Mouse (Mus musculus): Measurements from ENCODE around the gene Slc38a9.

Slc38a9 gene

DNA sequence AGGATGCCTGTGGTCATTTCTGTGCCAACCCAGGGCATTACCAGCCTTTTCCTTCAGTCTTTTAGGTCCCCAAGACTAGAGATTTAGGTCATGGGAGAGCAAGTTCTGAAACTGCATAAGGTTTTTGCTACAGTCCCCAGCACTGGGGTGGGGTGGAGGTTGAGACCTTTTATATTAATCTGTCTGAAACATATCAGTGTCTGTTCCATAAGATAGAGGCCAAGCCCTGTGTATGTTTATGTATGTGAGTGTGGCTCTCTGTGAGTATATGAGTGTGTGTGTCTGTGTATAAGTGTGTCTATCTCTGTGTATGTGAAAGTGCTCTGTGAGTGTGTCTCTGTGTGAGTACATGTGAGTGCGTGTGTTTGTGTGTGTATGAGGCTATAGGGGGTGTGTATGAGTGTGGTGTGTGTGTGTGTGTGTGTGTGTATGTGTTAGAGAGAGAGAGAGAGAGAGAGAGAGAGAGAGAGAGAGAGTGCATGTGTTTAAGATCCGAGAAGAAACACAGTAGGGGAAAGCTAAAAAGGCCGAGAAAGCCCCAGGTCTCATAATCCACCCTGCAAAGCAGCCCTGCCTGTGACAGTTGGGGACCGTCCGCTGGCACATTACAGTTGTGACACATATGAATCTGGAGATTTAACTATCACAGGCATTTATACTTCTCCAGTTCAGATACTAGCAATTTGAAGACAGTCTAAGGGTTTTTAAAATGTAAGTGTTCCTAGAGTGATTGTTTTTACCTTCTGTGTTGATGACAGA lies 85.6 kb downstream of the Slc38a9 start:
- DNase-seq (ENCODE audit: low spot score): no peak

- DNase-seq (ENCODE audit: low spot score): no peak
Measured at GRCm38 (mm10) chr13:112746695-112747055, 86.1 kb downstream of the Slc38a9 start.

GRCm38 (mm10) chr13:112747808-112748430 lies 87.4 kb downstream of the Slc38a9 start:
- DNase-seq (ENCODE audit: low spot score): no peak

- no peak for DNase-seq (ENCODE audit: low spot score)
Measured at GRCm38 (mm10) chr13:112748808-112749510, 88.4 kb downstream of the Slc38a9 start.

GRCm38 (mm10) chr13:112749881-112750280 lies 89.3 kb downstream of the Slc38a9 start:
- DNase-seq (ENCODE audit: low spot score): no peak

DNA sequence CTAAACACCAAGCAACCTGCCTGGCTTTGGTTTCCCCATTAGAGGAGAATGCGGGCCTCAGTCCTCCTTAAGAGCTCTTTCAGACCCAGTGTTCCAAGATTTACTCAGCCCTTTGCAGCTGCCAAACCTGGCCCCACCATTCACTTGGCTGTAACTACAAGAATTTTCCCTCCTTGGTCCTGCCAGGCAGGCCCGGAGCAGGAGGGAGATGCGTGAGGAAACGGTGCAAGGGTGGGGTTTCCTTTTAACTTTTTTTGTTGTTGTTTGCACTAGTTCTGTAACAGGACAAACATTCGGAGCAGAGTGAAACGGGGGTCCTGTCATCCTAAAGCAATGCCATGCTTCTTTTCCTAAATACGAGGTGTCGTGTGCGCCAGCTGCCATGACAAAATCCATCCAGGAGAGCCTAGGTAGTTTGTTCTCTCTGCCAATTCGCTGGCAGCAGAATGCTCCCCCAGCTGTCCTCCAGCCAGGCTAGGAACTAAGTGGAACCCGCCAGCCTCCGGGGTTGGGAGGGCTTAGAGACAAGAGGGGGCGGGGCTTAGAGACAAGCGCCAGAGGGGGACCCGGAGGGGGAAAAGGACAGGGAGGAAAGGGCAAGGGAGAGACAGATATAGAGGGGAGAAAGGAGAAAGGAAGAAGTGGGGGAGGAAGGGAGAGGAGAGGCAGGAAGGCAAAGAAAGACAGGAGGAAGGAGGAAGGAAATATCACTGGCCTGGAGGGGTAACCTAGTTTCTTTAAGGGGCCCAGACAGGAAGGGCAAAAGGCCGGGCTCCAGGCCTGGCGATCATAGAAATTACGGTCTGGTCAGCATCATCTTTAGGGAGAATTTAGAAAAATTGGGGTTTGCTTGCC lies 91.1 kb downstream of the Slc38a9 start:
- no peak for DNase-seq (ENCODE audit: low spot score)

DNA sequence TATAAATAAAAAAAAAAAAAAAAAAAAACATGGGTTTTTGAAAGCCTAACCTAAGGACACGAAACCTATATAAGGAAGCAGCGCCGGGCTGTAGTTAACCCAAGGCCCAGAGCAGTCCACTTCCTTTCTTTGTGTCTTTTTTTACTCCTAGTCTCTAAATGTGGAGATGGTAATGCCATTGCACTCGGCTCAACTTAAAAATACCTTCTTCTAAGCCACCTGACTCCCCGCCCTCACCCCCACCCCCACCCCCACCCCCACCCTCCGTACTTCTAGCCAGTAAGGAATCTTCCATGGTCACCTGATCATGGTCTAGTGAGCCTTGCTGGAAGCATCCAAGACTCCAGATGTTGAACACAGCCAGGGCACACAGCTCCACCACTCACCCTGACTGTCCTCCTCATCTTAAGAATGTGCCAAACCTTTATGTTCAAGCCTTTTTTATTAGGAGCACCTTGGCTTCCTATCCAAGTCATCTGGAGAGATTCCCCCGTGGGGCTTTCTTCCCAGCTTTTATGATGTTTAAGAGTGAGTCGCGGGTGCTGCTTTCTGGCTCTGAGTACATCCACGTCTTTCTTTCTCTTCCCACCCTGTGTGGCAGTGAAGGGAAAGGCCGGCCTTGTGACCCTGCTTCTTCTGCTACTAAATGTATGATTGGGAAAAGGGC lies 91.9 kb downstream of the Slc38a9 start:
- no peak for DNase-seq (ENCODE audit: low spot score)

DNA sequence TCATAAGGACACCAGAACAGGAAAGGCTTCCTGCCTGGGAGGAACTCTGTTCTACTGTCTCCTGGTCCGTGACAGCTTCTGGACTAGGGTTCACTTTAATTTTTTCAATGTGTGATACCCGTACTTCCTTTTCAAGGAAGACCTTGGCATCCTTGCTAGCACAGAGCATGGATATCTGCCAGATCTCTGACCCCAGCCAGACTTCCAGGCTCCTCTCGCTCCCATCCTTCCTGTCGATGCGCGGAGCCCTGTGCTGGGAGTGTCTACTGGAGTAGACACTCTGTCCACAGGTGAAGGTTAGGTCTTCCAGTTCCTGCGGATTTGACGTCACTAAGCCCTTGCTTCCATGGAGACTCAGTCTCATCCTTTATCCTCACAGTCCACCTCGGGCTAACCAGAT lies 93.0 kb downstream of the Slc38a9 start:
- DNase-seq (ENCODE audit: low spot score): no peak

DNA sequence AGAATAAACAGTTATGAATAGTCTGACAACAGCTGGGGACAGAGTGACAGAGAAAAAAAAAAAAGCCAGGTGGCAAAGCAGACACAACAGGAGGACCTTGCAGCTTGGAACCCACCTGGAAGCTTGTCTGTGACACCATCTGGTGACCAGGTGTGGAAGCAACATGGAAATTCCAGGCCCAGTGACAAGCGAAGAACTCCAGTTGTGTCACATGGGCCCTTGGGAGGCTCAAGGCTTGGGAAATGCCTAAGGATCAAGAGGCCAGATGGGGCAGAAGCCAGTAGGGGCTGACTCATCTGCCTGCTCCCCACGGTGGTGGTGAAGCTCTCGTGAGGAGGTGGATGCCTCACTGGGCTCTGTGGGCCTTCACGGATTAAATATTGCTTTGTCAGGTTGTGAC lies 94.3 kb downstream of the Slc38a9 start:
- DNase-seq (ENCODE audit: low spot score): no peak

DNA sequence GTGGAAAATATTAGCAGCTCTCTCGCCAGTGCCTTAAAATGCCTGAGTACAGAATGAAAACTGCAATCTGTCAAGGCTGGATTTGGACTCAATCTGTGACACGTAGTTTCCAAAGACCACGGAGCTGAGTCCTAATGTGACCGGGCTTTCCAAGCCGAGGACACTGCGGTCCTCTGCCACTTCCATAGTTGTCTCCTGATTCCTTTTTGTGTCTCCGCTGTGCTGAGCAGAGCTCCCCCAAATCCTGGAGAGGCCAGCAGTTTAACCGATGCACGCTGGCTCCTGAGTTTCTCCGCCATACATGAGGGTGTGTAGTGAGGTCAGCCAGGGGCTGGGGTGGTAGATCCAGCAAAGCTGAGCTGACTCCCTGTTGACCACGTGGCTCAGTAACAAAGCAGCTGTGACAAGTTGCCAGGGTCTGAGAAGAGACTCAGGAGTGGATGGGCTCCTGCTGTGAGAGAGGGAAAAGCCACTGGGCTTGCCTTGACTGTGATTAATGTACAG lies 95.0 kb downstream of the Slc38a9 start:
- DNase-seq (ENCODE audit: low spot score): no peak

DNA sequence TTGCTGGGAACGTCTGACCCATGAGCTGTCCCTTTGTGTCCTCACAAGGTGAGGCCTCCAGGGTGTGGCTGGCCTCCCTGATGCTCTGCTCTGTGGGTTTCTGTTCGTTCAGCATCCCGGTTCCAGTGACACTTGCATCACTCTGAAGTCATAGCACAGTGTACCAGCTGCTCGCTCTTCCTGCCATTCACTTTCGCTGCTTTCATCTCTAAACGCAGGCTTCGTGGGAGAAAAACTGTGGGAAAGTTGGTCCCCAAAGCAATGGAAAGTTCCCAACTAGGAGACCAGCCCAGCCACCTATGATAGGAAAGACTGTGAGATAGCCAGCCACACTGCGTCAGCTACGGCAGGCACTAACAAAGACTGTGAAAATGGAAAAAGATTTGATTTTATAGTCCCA lies 96.8 kb downstream of the Slc38a9 start:
- DNase-seq (ENCODE audit: low spot score): no peak

GRCm38 (mm10) chr13:112758546-112759090 lies 98.1 kb downstream of the Slc38a9 start:
- no peak for DNase-seq (ENCODE audit: low spot score)

DNA sequence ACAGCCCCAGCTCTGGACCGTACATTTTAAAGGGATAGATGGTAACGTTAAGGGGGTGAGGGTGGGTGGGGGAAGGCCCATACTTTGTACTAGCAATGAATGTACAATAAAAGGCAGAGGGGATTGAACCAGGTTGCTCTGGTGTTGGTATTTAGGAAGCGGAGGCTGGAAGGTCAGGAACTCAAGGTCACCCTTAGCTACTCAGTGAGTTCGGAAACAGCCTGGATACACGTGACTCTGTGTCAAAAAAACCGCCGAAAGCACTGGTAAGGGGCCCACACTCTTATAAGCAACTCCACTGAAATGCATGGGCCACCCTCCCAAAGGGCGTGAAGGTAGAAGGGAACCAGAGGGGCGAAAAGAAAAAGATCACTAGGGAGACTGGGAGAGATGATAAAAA lies 98.8 kb downstream of the Slc38a9 start:
- no peak for DNase-seq (ENCODE audit: low spot score)

DNA sequence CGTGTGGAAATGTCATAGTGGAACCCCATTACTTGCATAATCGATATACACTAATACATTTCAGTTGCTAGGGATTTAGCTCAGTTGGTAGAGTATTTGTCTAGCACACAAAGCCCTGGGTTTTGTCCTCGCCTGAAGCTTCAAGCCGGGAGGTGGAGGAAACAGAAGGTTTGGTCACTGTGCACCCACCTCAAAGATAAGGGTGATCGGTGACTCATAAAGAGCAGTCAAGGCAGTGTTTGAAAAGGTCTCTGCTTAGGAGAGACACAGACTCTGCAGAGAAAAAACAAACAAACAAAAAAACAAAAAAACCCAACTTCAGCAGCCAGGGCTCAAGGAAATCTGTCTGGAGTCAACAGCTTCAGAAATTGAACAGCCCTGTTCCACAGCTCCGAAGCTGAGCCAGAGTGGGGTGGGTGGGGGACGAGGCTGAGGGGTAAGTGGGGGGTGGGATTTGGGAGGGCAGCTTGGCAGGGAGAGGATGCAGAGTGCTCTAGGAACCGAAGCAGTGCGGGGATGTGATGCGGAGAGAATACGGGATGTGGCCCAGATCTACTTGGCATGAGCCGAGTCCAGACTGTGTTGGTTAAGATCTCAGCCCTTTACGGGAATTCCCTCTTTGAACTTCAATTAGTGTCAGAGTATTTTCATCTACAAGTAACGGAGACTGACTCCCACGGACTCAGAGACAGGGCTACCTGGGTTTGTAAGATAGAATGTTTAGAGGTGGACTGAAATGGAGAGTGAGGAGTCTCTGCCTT lies 99.4 kb downstream of the Slc38a9 start:
- DNase-seq (ENCODE audit: low spot score): no peak

GRCm38 (mm10) chr13:112760538-112760881 lies 100.0 kb downstream of the Slc38a9 start:
- DNase-seq (ENCODE audit: low spot score): no peak

GRCm38 (mm10) chr13:112761787-112762186 lies 101.2 kb downstream of the Slc38a9 start:
- DNase-seq (ENCODE audit: low spot score): no peak

GRCm38 (mm10) chr13:112762548-112762947 lies 102.0 kb downstream of the Slc38a9 start:
- no peak for DNase-seq (ENCODE audit: low spot score)

- DNase-seq (ENCODE audit: low spot score): no peak
Measured at GRCm38 (mm10) chr13:112763531-112764091, 103.1 kb downstream of the Slc38a9 start.

- DNase-seq (ENCODE audit: low spot score): no peak
Measured at GRCm38 (mm10) chr13:112764556-112764955, 104.0 kb downstream of the Slc38a9 start.

- DNase-seq (ENCODE audit: low spot score): no peak
Measured at GRCm38 (mm10) chr13:112765654-112766053, 105.1 kb downstream of the Slc38a9 start.

All from urinary bladder, postnatal 25 days (tissue).